Mouse (Mus musculus) embryonic fibroblast, embryonic 13.5 days (primary cell): Measurements from ENCODE around the gene Ptgds.

Experiments
- CTCF ChIP-seq: IDR thresholded peaks from 2 replicates; pipeline ENCODE4 v1.5.1; 2011; ENCODE audit warnings: mild to moderate bottlenecking, control low read depth, low read length, moderate library complexity, borderline replicate concordance; ENCODE audit not compliant: insufficient read depth
- POLR2A ChIP-seq: IDR thresholded peaks from 2 replicates; pipeline ENCODE4 v1.6.1; 2011; ENCODE audit warnings: low read depth, mild to moderate bottlenecking, control low read depth, low read length, moderate library complexity

DNA sequence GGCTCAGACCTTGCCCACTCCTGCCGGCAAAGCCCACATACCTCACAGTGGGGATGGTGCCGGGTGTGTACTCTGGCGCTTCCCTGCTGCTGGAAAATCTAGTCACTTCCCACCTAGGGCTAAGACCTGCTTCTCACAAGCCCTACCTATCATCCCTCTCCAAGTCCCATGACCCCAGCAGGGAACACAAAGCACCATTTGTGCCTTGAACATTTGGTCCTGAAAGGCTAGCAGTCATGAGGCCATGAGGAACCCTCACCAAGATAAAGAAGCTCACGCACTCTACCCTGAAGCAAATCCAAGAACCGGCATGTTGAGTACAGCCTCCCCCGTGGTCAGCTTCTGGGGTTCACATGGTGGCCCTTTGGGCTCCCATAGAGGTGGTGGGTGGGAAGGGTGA is at the start of gene Ptgds:
- TF ChIP-seq CTCF (no peak), POLR2A (no peak)
